Mouse (Mus musculus) central nervous system, embryonic 18 days (tissue): Measurements from ENCODE around the gene Olfr748. TPM values are rescaled to one million over a fixed set of nuclear protein-coding genes. Genes with fewer than 3 reads are reported as not detected.

ENCODE experiments used
- polyA plus RNA-seq: library from polyadenylated mRNA; depleted of rRNA; stranded (reverse); fragments of >200 nt; gene quantifications from 2 replicates; pipeline ENCODE4 v1.2.3, GENCODE M21; 2012; rRNA removed

Gene Olfr748
- polyA plus RNA-seq, result not detected in 2 replicates

DNA sequence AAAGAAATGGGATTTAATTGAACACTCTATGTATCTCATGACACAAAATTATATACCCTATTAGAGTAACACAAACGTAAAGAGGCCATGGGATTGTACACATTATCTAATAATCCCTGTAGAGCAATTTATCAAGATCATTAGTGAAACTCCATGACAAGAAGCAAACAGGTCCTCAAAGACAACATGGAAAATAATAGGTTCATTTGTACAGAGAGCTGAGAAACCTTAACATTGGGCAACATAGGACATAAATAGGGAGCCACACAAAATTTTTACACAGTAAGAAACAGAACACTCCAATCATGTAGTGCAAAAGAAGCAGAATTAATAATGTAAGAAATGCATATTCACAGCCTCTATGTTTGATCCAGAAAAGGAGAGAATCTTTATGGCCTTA, at the start of gene Olfr748:
Gene Olfr748 (plus strand): TSS at position 301 of the 400 bp plus-strand sequence.

DNA sequence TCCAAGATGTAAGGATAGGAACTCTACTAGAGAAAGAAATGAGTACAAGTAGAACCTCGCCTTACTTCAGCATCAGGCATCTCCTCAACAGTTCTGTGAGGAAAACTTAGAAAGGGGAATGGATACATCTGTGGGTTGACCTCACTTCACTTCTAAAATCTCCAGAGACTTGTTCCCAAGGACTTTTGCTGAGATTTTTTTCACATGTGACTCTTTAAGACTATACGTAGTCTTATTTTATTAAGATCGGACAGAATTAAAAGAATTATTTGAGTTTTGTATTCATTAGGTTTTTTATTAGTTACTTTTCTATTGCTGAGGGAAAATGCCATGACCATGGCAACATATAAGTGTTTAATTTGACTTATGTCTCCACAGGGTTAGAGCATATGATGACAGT, 14.1 kb upstream of the Olfr748 start, which contains the start of gene Olfr747:
Gene Olfr747 (minus strand): TSS at position 101 of the 400 bp plus-strand sequence.

DNA sequence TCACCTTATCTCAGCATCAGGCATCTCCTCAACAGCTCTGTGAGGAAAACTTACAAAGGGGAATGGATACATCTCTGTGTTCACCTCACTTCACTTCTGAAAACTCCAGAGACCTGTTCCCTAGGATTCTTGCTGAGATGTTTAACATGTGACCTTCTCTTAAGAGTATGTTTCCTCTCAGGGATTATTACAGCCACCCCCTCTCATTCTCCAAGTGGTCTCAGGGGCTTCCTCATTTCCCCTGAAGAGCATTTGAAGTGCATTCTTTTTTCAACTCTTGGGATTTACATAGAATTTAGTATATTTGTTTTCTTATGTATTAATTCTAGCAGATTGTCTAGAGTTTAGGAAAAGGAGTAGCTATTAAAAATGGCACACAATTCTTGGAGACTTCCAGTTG, 37.8 kb downstream of the Olfr748 start, which contains the start of gene Olfr749:
Gene Olfr749 (minus strand): TSS at position 101 of the 400 bp plus-strand sequence.

Other genes with a start within 250 kb of the Olfr748 start
- not detected in 2 replicates for gene Olfr741, start 234.6 kb upstream of the Olfr748 start, polyA plus RNA-seq
- not detected in 2 replicates for gene Olfr742, start 203.8 kb upstream of the Olfr748 start, polyA plus RNA-seq
- gene Olfr743, start 185.5 kb upstream of the Olfr748 start, polyA plus RNA-seq, result not detected in 2 replicates
- not detected in 2 replicates for gene Olfr744, start 92.5 kb upstream of the Olfr748 start, polyA plus RNA-seq
- not detected in 2 replicates for gene Olfr745, start 68.0 kb upstream of the Olfr748 start, polyA plus RNA-seq
- not detected in 2 replicates for gene Olfr746, start 60.3 kb upstream of the Olfr748 start, polyA plus RNA-seq
- not detected in 2 replicates for gene Olfr747, start 14.2 kb upstream of the Olfr748 start, polyA plus RNA-seq
- not detected in 2 replicates for gene Olfr749, start 37.7 kb downstream of the Olfr748 start, polyA plus RNA-seq
- 110 and 120 TPM in 2 replicates for gene Ttc5, start 78.1 kb downstream of the Olfr748 start, polyA plus RNA-seq
- 0.05 TPM in 1 of 2 replicates, not detected in the other for gene Ccnb1ip1, start 100.4 kb downstream of the Olfr748 start, polyA plus RNA-seq
- gene Parp2, start 100.5 kb downstream of the Olfr748 start, polyA plus RNA-seq, result 64.8 and 70.7 TPM in 2 replicates
- gene Tep1, start 163.2 kb downstream of the Olfr748 start, polyA plus RNA-seq, result 3.6 and 4.7 TPM in 2 replicates
- gene Klhl33, start 190.1 kb downstream of the Olfr748 start, polyA plus RNA-seq, result 2.2 and 2.5 TPM in 2 replicates
- gene Osgep, start 217.5 kb downstream of the Olfr748 start, polyA plus RNA-seq, result 104 and 110 TPM in 2 replicates
- 136 and 142 TPM in 2 replicates for gene Apex1, start 217.6 kb downstream of the Olfr748 start, polyA plus RNA-seq
- 154 and 167 TPM in 2 replicates for gene Pip4p1, start 223.5 kb downstream of the Olfr748 start, polyA plus RNA-seq
- gene Pnp, start 223.7 kb downstream of the Olfr748 start, polyA plus RNA-seq, result 20.7 and 23.4 TPM in 2 replicates
- gene Gm49342, start 237.1 kb downstream of the Olfr748 start, polyA plus RNA-seq, result 18.3 and 19.4 TPM in 2 replicates
- 0.56 and 0.95 TPM in 2 replicates for gene Pnp2, start 248.6 kb downstream of the Olfr748 start, polyA plus RNA-seq